Mouse (Mus musculus): Measurements from ENCODE around the gene Gm9833. TPM values are rescaled to one million over a fixed set of nuclear protein-coding genes. Genes with fewer than 3 reads are reported as not detected.
A peak's percentile ranks its signal among the peaks of the same experiment; 100 is the strongest.
"Not testable (repeated sequence)": the region's sequence is repeated elsewhere in the genome, so short reads cannot be mapped to it uniquely, and the experiment has no call there.

Gene Gm9833
- 1.0 and 2.0 TPM in 2 replicates for polyA plus RNA-seq (2015; fragmentation: Nextera tagmentation; extraction: Ambion mirVana)

GRCm38 (mm10) chr3:10087994-10088393 lies at the start of gene Gm9833:
Gene Gm9833, plus strand, starts transcription at chr3:10088110.
- peaks cover 26% of the 10 kb centered on the region for H3K27me3 ChIP-seq
- H3K4me1 ChIP-seq (replicated peaks); H3K9me3 ChIP-seq (replicated peaks); H3K36me3 ChIP-seq; H3K9ac ChIP-seq; DNase-seq; ATAC-seq (ENCODE audit: low read depth); H3K27ac ChIP-seq; H3K4me3 ChIP-seq (replicated peaks): not testable (repeated sequence)
- peak within 1 kb of the TSS; percentile 28; the same call in 1 of the 2 replicates for H3K4me2 ChIP-seq
- WGBS (ENCODE audit: insufficient replicate concordance) = 20% methylated on average over 34 of the region's 38 CpGs

- no peak for DNase-seq
- H3K4me2 ChIP-seq = no peak overlapping the region
- H3K27me3 ChIP-seq = no peaks in the 10 kb centered on the region
Observed at GRCm38 (mm10) chr3:10070070-10070469, 17.8 kb upstream of the Gm9833 start.

GRCm38 (mm10) chr3:10075826-10076225 lies 12.1 kb upstream of the Gm9833 start:
- Histone ChIP-seq H3K4me3 (replicated peaks) (no peak overlapping the region), H3K36me3 (no peaks in the 10 kb centered on the region), H3K9me3 (replicated peaks) (no peaks in the 10 kb centered on the region), H3K9ac (no peak overlapping the region), H3K27me3 (no peaks in the 10 kb centered on the region), H3K27ac (no peak overlapping the region), H3K4me2 (no peak overlapping the region), H3K4me1 (replicated peaks) (no peaks in the 10 kb centered on the region; the same call in 1 of the 2 replicates)
- ATAC-seq (ENCODE audit: low read depth) = no peak
- no peak for DNase-seq

More at GRCm38 (mm10) chr3:10070070-10070469, 17.8 kb upstream of the Gm9833 start:
- H3K36me3 ChIP-seq = no peaks in the 10 kb centered on the region
- H3K9ac ChIP-seq = no peak overlapping the region
- H3K27ac ChIP-seq = no peak overlapping the region
- no peak for ATAC-seq (ENCODE audit: low read depth)
- H3K9me3 ChIP-seq (replicated peaks) = no peaks in the 10 kb centered on the region
- no peaks in the 10 kb centered on the region for H3K4me1 ChIP-seq (replicated peaks)
- H3K4me3 ChIP-seq (replicated peaks) = no peak overlapping the region

GRCm38 (mm10) chr3:10077096-10077841 lies 10.6 kb upstream of the Gm9833 start:
- no peak overlapping the region for H3K4me2 ChIP-seq
- no peak overlapping the region for H3K27ac ChIP-seq
- H3K9ac ChIP-seq = no peak overlapping the region
- no peaks in the 10 kb centered on the region; the same call in 1 of the 2 replicates for H3K4me1 ChIP-seq (replicated peaks)
- no peak for ATAC-seq (ENCODE audit: low read depth)
- 56% methylated on average over 6 of the region's 6 CpGs for WGBS (ENCODE audit: insufficient replicate concordance)
- no peak for DNase-seq
- H3K9me3 ChIP-seq (replicated peaks) = no peaks in the 10 kb centered on the region
- H3K36me3 ChIP-seq = no peaks in the 10 kb centered on the region
- H3K4me3 ChIP-seq (replicated peaks) = no peak overlapping the region
- no peaks in the 10 kb centered on the region for H3K27me3 ChIP-seq

GRCm38 (mm10) chr3:10078113-10078512 lies 9.8 kb upstream of the Gm9833 start:
- H3K36me3 ChIP-seq = no peaks in the 10 kb centered on the region
- no peak overlapping the region for H3K4me2 ChIP-seq
- 67% methylated on average over 2 of the region's 2 CpGs for WGBS (ENCODE audit: insufficient replicate concordance)
- no peak overlapping the region for H3K9ac ChIP-seq
- H3K4me1 ChIP-seq (replicated peaks) = no peaks in the 10 kb centered on the region; the same call in 1 of the 2 replicates
- no peak for DNase-seq
- no peak overlapping the region for H3K27ac ChIP-seq
- H3K27me3 ChIP-seq = no peaks in the 10 kb centered on the region
- no peak for ATAC-seq (ENCODE audit: low read depth)
- H3K9me3 ChIP-seq (replicated peaks) = no peaks in the 10 kb centered on the region
- no peak overlapping the region for H3K4me3 ChIP-seq (replicated peaks)

GRCm38 (mm10) chr3:10081336-10081735 lies 6.6 kb upstream of the Gm9833 start:
- no peak overlapping the region for H3K4me3 ChIP-seq (replicated peaks)
- H3K27ac ChIP-seq = no peak overlapping the region
- no peak overlapping the region for H3K4me2 ChIP-seq
- H3K4me1 ChIP-seq (replicated peaks) = no peaks in the 10 kb centered on the region; the same call in 1 of the 2 replicates
- no peak for DNase-seq
- ATAC-seq (ENCODE audit: low read depth) = no peak
- H3K27me3 ChIP-seq = 0 out of 2 replicates have a peak, but pooled peaks cover 5% of the 10 kb centered on the region
- no peaks in the 10 kb centered on the region for H3K9me3 ChIP-seq (replicated peaks)
- no peaks in the 10 kb centered on the region for H3K36me3 ChIP-seq
- 44% methylated on average over 5 of the region's 5 CpGs for WGBS (ENCODE audit: insufficient replicate concordance)
- no peak overlapping the region for H3K9ac ChIP-seq

- H3K27ac ChIP-seq = no peak overlapping the region
- no peak overlapping the region for H3K9ac ChIP-seq
- DNase-seq = no peak
- 68% methylated on average over 6 of the region's 6 CpGs for WGBS (ENCODE audit: insufficient replicate concordance)
- H3K4me2 ChIP-seq = no peak overlapping the region
- ATAC-seq (ENCODE audit: low read depth) = no peak
- H3K4me1 ChIP-seq (replicated peaks) = no peaks in the 10 kb centered on the region; the same call in 1 of the 2 replicates
- H3K27me3 ChIP-seq = peaks cover 10% of the 10 kb centered on the region
- no peaks in the 10 kb centered on the region for H3K9me3 ChIP-seq (replicated peaks)
- no peaks in the 10 kb centered on the region for H3K36me3 ChIP-seq
- H3K4me3 ChIP-seq (replicated peaks) = no peak overlapping the region
Observed at GRCm38 (mm10) chr3:10081911-10082541, 5.9 kb upstream of the Gm9833 start.

- Histone ChIP-seq H3K27ac (no peak overlapping the region), H3K9me3 (replicated peaks) (no peaks in the 10 kb centered on the region), H3K9ac (no peak overlapping the region), H3K4me3 (replicated peaks) (no peak overlapping the region), H3K36me3 (no peaks in the 10 kb centered on the region), H3K4me1 (replicated peaks) (no peaks in the 10 kb centered on the region), H3K4me2 (no peak overlapping the region), H3K27me3 (peaks cover 16% of the 10 kb centered on the region)
- WGBS (ENCODE audit: insufficient replicate concordance) = 48% methylated on average over 4 of the region's 4 CpGs
- DNase-seq (no peak), ATAC-seq (ENCODE audit: low read depth) (no peak)
Observed at GRCm38 (mm10) chr3:10082545-10083062, 5.3 kb upstream of the Gm9833 start.

GRCm38 (mm10) chr3:10084102-10084501 lies 3.8 kb upstream of the Gm9833 start:
- DNase-seq = no peak
- no peak for ATAC-seq (ENCODE audit: low read depth)

GRCm38 (mm10) chr3:10085396-10086119 lies 2.4 kb upstream of the Gm9833 start:
- Histone ChIP-seq H3K4me2 (no peak overlapping the region), H3K27me3 (peaks cover 23% of the 10 kb centered on the region), H3K9me3 (replicated peaks) (no peaks in the 10 kb centered on the region), H3K4me1 (replicated peaks) (no peaks in the 10 kb centered on the region), H3K27ac (no peak overlapping the region), H3K4me3 (replicated peaks) (no peak overlapping the region), H3K36me3 (no peaks in the 10 kb centered on the region), H3K9ac (no peak overlapping the region)
- 69% methylated on average over 7 of the region's 7 CpGs for WGBS (ENCODE audit: insufficient replicate concordance)
- DNase-seq (no peak), ATAC-seq (ENCODE audit: low read depth) (peak; percentile 49)

More at GRCm38 (mm10) chr3:10084102-10084501, 3.8 kb upstream of the Gm9833 start:
- Histone ChIP-seq H3K4me3 (replicated peaks) (no peak overlapping the region), H3K9me3 (replicated peaks) (no peaks in the 10 kb centered on the region), H3K27me3 (peaks cover 23% of the 10 kb centered on the region), H3K4me2 (no peak overlapping the region), H3K9ac (no peak overlapping the region), H3K27ac (no peak overlapping the region), H3K36me3 (no peaks in the 10 kb centered on the region), H3K4me1 (replicated peaks) (no peaks in the 10 kb centered on the region)
- WGBS (ENCODE audit: insufficient replicate concordance) = 57% methylated on average over 3 of the region's 3 CpGs

GRCm38 (mm10) chr3:10087511-10087910 lies 399 bp upstream of the Gm9833 start:
- peak overlapping the region; percentile 28; the same call in 1 of the 2 replicates for H3K4me2 ChIP-seq
- no peak overlapping the region; the same call in 1 of the 2 replicates for H3K4me3 ChIP-seq (replicated peaks)
- peaks cover under 1% of the 10 kb centered on the region; the same call in 1 of the 2 replicates for H3K4me1 ChIP-seq (replicated peaks)
- peaks cover 26% of the 10 kb centered on the region for H3K27me3 ChIP-seq
- ATAC-seq (ENCODE audit: low read depth) = no peak
- no peak overlapping the region for H3K9ac ChIP-seq
- no peak overlapping the region for H3K27ac ChIP-seq
- no peak for DNase-seq
- no peaks in the 10 kb centered on the region for H3K9me3 ChIP-seq (replicated peaks)
- 57% methylated on average over 8 of the region's 8 CpGs for WGBS (ENCODE audit: insufficient replicate concordance)
- H3K36me3 ChIP-seq = no peaks in the 10 kb centered on the region

All from liver, embryonic 13.5 days (tissue).